Mouse (Mus musculus): Measurements from ENCODE around the gene Olfr1026. TPM values are rescaled to one million over a fixed set of nuclear protein-coding genes. Genes with fewer than 3 reads are reported as not detected.

Gene Olfr1026
- polyA plus RNA-seq (2016; fragmentation: Nextera tagmentation; extraction: Ambion mirVana) = not detected in 2 replicates

DNA sequence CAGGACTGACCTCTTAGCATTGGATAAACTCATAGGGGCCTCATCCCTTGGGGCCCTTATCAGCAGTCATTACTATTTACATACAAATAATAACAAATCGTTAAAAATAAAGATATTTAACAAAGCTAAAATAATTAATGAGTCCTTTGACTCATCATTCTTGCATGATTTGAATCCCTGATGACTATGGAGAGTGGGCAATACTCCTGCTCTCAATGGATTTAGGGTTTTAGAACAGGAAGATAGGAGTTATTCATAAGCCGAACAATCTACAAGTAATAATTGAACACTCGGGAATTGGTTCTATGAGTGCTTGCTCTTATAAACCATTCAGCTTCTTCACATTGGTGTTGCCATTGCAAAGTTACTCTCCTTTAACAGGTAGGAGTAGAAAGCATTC is at the start of gene Olfr1026:
Olfr1026 (plus strand) TSS at position 301 of the 400 bp plus-strand sequence.
- 88% methylated on average over 3 of the region's 3 CpGs for WGBS
- no peak for ATAC-seq (ENCODE audit: low FRiP score)

DNA sequence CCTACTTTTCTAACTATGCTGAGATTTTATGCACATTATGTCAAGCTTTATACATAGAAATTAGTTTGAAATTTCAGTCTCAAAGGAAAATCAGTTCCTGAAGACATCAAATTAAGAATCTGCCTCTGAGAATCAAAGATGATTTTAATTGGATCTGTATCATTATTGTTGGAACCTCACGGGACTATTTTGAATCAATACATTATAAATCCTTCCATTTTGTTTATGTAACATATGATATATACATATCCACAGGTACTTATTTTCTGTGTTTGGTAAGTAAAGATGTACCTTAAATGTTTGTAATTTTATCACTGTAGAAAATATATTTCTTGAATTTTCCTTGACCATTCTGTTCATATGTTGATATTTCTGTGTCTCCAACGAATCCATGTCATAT is 36.0 kb upstream of the Olfr1026 start, which contains the start of gene Olfr1023:
Olfr1023 (plus strand) TSS at position 301 of the 400 bp plus-strand sequence.
- WGBS = 83% methylated on average over 2 of the region's 2 CpGs
- no peak for ATAC-seq (ENCODE audit: low FRiP score)
- Histone ChIP-seq H3K4me1 (no peaks in the 10 kb centered on the region), H3K9ac (no peak within 1 kb of the TSS), H3K27me3 (no peaks in the 10 kb centered on the region), H3K4me3 (no peak within 1 kb of the TSS), H3K27ac (no peak within 1 kb of the TSS), H3K4me2 (replicated peaks) (no peak within 1 kb of the TSS), H3K9me3 (replicated peaks) (no peaks in the 10 kb centered on the region), H3K36me3 (no peaks in the 10 kb centered on the region)

More for the DNA sequence above, at the start of gene Olfr1026:
- Histone ChIP-seq H3K27me3 (no peaks in the 10 kb centered on the region), H3K9me3 (replicated peaks) (no peaks in the 10 kb centered on the region), H3K9ac (no peak within 1 kb of the TSS), H3K4me3 (no peak within 1 kb of the TSS), H3K4me1 (no peaks in the 10 kb centered on the region), H3K36me3 (no peaks in the 10 kb centered on the region), H3K27ac (no peak within 1 kb of the TSS), H3K4me2 (replicated peaks) (no peak within 1 kb of the TSS)

DNA sequence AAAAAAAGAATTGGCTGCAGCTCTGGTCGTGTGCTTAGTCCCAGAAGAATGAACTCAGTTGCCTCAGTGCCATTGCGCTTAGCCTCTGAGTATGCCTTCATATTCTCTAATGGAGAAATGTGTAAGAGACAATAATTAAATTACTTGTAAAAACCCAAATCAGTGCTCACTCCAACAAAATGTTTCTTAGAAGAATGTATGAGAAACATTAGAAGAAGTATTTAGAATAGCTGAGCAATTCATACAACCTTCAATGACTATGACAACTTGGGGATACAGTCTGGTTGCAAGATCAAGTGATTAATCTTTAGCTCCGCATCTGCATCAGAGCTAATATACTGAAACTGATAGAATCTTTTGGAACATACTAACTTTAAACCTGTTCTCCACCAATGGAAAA is 16.4 kb upstream of the Olfr1026 start, which contains the start of gene Olfr1024:
Olfr1024 (minus strand) TSS at position 101 of the 400 bp plus-strand sequence.
- Histone ChIP-seq H3K4me3 (no peak within 1 kb of the TSS), H3K9me3 (replicated peaks) (no peaks in the 10 kb centered on the region), H3K4me1 (no peaks in the 10 kb centered on the region), H3K27me3 (no peaks in the 10 kb centered on the region), H3K9ac (no peak within 1 kb of the TSS), H3K4me2 (replicated peaks) (no peak within 1 kb of the TSS), H3K36me3 (no peaks in the 10 kb centered on the region), H3K27ac (no peak within 1 kb of the TSS)
- whole genome bisulfite sequencing = 82% methylated on average over 3 of the region's 3 CpGs
- no peak for ATAC-seq (ENCODE audit: low FRiP score)

DNA sequence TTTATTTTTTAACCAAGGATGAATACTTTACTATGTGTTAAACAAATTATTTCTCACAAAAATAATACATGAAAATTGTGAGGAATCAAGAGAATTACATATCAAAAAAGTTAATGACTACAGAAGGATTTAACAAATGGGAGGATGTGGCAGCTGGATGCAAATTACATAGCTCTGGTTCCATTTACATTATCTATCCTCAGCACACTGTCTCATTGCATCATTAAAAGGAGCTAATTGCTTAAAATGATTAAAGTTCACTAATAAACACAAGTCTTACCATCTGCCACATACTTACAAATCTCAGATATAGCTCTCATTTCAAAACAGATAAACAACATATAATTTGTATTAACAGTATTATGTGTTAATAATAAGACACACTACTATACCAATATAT is 8.2 kb upstream of the Olfr1026 start:
- H3K9ac ChIP-seq = no peak overlapping the region
- no peak for ATAC-seq (ENCODE audit: low FRiP score)
- H3K27me3 ChIP-seq = no peaks in the 10 kb centered on the region
- no peak overlapping the region for H3K27ac ChIP-seq
- H3K4me2 ChIP-seq (replicated peaks) = no peak overlapping the region
- H3K4me3 ChIP-seq = no peak overlapping the region
- no peaks in the 10 kb centered on the region for H3K9me3 ChIP-seq (replicated peaks)
- H3K4me1 ChIP-seq = no peaks in the 10 kb centered on the region
- no peaks in the 10 kb centered on the region for H3K36me3 ChIP-seq

DNA sequence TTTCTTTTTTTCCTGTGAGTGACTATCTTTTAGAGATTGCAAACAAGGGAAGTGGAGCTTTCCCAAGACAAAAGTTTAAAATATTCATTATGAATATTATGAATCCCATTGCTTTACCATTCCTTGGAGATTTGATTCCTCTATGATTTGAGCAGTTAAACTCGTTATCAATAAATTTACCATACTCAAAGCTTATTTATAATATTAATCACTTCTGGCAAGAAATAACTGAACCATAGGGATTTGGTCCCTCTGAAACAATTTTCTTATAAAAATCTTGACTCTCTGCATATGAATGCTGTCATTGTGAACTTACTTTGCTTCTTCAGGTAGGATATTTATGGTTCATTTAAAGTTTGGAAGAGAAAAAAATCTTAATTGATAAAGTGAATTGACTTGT is 6.5 kb upstream of the Olfr1026 start, which contains the start of gene Olfr1025-ps1:
Olfr1025-ps1 (plus strand) TSS at position 301 of the 400 bp plus-strand sequence.
- H3K27me3 ChIP-seq = no peaks in the 10 kb centered on the region
- 74% methylated on average over 1 of the region's 1 CpGs for WGBS

DNA sequence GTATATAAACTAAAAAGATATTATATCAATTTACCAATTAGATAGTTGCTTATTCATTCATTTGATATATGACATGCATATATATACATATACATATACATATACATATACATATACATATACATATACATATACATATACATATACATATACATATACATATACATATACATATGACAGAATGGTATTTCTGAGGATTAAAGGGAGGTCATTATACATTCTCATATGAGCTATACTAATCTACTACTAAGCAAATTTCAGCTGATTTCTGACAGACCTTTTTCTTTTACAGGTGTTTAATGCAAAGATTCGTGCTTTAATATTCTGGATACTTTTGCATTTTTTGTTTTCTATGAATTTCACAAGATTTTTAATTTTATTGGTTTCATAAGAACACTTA is 28.8 kb downstream of the Olfr1026 start, which contains the start of gene Olfr1028:
Olfr1028 (plus strand) TSS at position 301 of the 400 bp plus-strand sequence.
- no peaks in the 10 kb centered on the region for H3K9me3 ChIP-seq (replicated peaks)
- H3K36me3 ChIP-seq = no peaks in the 10 kb centered on the region
- no peak within 1 kb of the TSS for H3K4me3 ChIP-seq
- H3K27me3 ChIP-seq = no peaks in the 10 kb centered on the region
- H3K4me2 ChIP-seq (replicated peaks) = no peak within 1 kb of the TSS
- no peaks in the 10 kb centered on the region for H3K4me1 ChIP-seq
- 86% methylated on average over 1 of the region's 1 CpGs for WGBS
- no peak within 1 kb of the TSS for H3K27ac ChIP-seq
- no peak for ATAC-seq (ENCODE audit: low FRiP score)
- no peak within 1 kb of the TSS for H3K9ac ChIP-seq

More for the DNA sequence above, 6.5 kb upstream of the Olfr1026 start, which contains the start of gene Olfr1025-ps1:
- H3K36me3 ChIP-seq = no peaks in the 10 kb centered on the region
- no peak within 1 kb of the TSS for H3K27ac ChIP-seq
- no peak for ATAC-seq (ENCODE audit: low FRiP score)
- H3K4me3 ChIP-seq = no peak within 1 kb of the TSS
- H3K4me1 ChIP-seq = no peaks in the 10 kb centered on the region
- H3K9ac ChIP-seq = no peak within 1 kb of the TSS
- H3K9me3 ChIP-seq (replicated peaks) = no peaks in the 10 kb centered on the region
- H3K4me2 ChIP-seq (replicated peaks) = no peak within 1 kb of the TSS

DNA sequence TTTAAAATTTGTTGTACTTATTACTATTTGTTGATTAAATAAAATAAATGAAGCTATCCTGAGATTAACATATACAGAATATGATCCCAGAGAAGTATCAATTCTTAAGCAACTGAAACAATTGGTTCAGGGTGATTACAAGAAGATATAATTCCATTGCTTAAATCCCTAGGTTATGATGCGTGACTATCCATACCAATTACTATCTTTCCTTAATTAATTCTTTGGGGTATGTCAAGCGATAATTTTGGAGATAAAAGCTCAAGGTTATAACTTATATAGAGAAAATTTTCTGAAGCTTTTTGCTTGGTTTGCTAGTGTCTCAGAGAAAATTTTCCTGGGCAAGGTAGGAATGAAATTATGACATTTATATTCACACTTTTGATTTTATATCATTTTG is 52.2 kb downstream of the Olfr1026 start, which contains the start of gene Olfr1029:
Olfr1029 (plus strand) TSS at position 301 of the 400 bp plus-strand sequence.
- no peak for ATAC-seq (ENCODE audit: low FRiP score)
- H3K36me3 ChIP-seq = no peaks in the 10 kb centered on the region
- H3K4me3 ChIP-seq = no peak within 1 kb of the TSS
- no peak within 1 kb of the TSS for H3K27ac ChIP-seq
- no peaks in the 10 kb centered on the region for H3K27me3 ChIP-seq
- 94% methylated on average over 2 of the region's 2 CpGs for WGBS
- H3K9ac ChIP-seq = no peak within 1 kb of the TSS
- H3K4me2 ChIP-seq (replicated peaks) = no peak within 1 kb of the TSS
- H3K9me3 ChIP-seq (replicated peaks) = no peaks in the 10 kb centered on the region
- H3K4me1 ChIP-seq = no peaks in the 10 kb centered on the region

Other genes with a start within 250 kb of the Olfr1026 start
- gene Olfr1006, start 242.8 kb upstream of the Olfr1026 start, polyA plus RNA-seq (2016; fragmentation: Nextera tagmentation; extraction: Ambion mirVana) = not detected in 2 replicates
- not detected in 2 replicates for gene Olfr1008, start 232.1 kb upstream of the Olfr1026 start, polyA plus RNA-seq (2016; fragmentation: Nextera tagmentation; extraction: Ambion mirVana)
- gene Olfr1009, start 206.1 kb upstream of the Olfr1026 start, polyA plus RNA-seq (2016; fragmentation: Nextera tagmentation; extraction: Ambion mirVana) = not detected in 2 replicates
- gene Olfr1012, start 158.8 kb upstream of the Olfr1026 start, polyA plus RNA-seq (2016; fragmentation: Nextera tagmentation; extraction: Ambion mirVana) = not detected in 2 replicates
- gene Olfr1013, start 154.5 kb upstream of the Olfr1026 start, polyA plus RNA-seq (2016; fragmentation: Nextera tagmentation; extraction: Ambion mirVana) = not detected in 2 replicates
- gene Olfr1014, start 148.8 kb upstream of the Olfr1026 start, polyA plus RNA-seq (2016; fragmentation: Nextera tagmentation; extraction: Ambion mirVana) = not detected in 2 replicates
- not detected in 2 replicates for gene Olfr1015, start 139.5 kb upstream of the Olfr1026 start, polyA plus RNA-seq (2016; fragmentation: Nextera tagmentation; extraction: Ambion mirVana)
- gene Olfr1016, start 119.0 kb upstream of the Olfr1026 start, polyA plus RNA-seq (2016; fragmentation: Nextera tagmentation; extraction: Ambion mirVana) = not detected in 2 replicates
- not detected in 2 replicates for gene Olfr1018, start 103.1 kb upstream of the Olfr1026 start, polyA plus RNA-seq (2016; fragmentation: Nextera tagmentation; extraction: Ambion mirVana)
- not detected in 2 replicates for gene Olfr1019, start 76.1 kb upstream of the Olfr1026 start, polyA plus RNA-seq (2016; fragmentation: Nextera tagmentation; extraction: Ambion mirVana)
- not detected in 2 replicates for gene Olfr1020, start 74.5 kb upstream of the Olfr1026 start, polyA plus RNA-seq (2016; fragmentation: Nextera tagmentation; extraction: Ambion mirVana)
- gene Olfr1022, start 53.0 kb upstream of the Olfr1026 start, polyA plus RNA-seq (2016; fragmentation: Nextera tagmentation; extraction: Ambion mirVana) = not detected in 2 replicates
- not detected in 2 replicates for gene Olfr1023, start 35.9 kb upstream of the Olfr1026 start, polyA plus RNA-seq (2016; fragmentation: Nextera tagmentation; extraction: Ambion mirVana)
- gene Olfr1024, start 16.5 kb upstream of the Olfr1026 start, polyA plus RNA-seq (2016; fragmentation: Nextera tagmentation; extraction: Ambion mirVana) = not detected in 2 replicates
- not detected in 2 replicates for gene Olfr1025-ps1, start 6.4 kb upstream of the Olfr1026 start, polyA plus RNA-seq (2016; fragmentation: Nextera tagmentation; extraction: Ambion mirVana)
- gene Olfr1028, start 28.9 kb downstream of the Olfr1026 start, polyA plus RNA-seq (2016; fragmentation: Nextera tagmentation; extraction: Ambion mirVana) = not detected in 2 replicates
- gene Olfr1029, start 52.3 kb downstream of the Olfr1026 start, polyA plus RNA-seq (2016; fragmentation: Nextera tagmentation; extraction: Ambion mirVana) = not detected in 2 replicates
- not detected in 2 replicates for gene Olfr1030, start 57.7 kb downstream of the Olfr1026 start, polyA plus RNA-seq (2016; fragmentation: Nextera tagmentation; extraction: Ambion mirVana)
- not detected in 2 replicates for gene Olfr1031, start 68.7 kb downstream of the Olfr1026 start, polyA plus RNA-seq (2016; fragmentation: Nextera tagmentation; extraction: Ambion mirVana)
- gene Olfr1032, start 84.0 kb downstream of the Olfr1026 start, polyA plus RNA-seq (2016; fragmentation: Nextera tagmentation; extraction: Ambion mirVana) = not detected in 2 replicates
- not detected in 2 replicates for gene Olfr1033, start 99.1 kb downstream of the Olfr1026 start, polyA plus RNA-seq (2016; fragmentation: Nextera tagmentation; extraction: Ambion mirVana)
- not detected in 2 replicates for gene Olfr1034, start 124.3 kb downstream of the Olfr1026 start, polyA plus RNA-seq (2016; fragmentation: Nextera tagmentation; extraction: Ambion mirVana)
- gene Olfr1036, start 152.4 kb downstream of the Olfr1026 start, polyA plus RNA-seq (2016; fragmentation: Nextera tagmentation; extraction: Ambion mirVana) = not detected in 2 replicates
- not detected in 2 replicates for gene Olfr1037, start 165.8 kb downstream of the Olfr1026 start, polyA plus RNA-seq (2016; fragmentation: Nextera tagmentation; extraction: Ambion mirVana)
- gene Olfr1039, start 214.4 kb downstream of the Olfr1026 start, polyA plus RNA-seq (2016; fragmentation: Nextera tagmentation; extraction: Ambion mirVana) = not detected in 2 replicates
- not detected in 2 replicates for gene Olfr1040, start 225.2 kb downstream of the Olfr1026 start, polyA plus RNA-seq (2016; fragmentation: Nextera tagmentation; extraction: Ambion mirVana)
- not detected in 2 replicates for gene Olfr1042, start 240.3 kb downstream of the Olfr1026 start, polyA plus RNA-seq (2016; fragmentation: Nextera tagmentation; extraction: Ambion mirVana)
- not detected in 2 replicates for gene Olfr1043, start 246.0 kb downstream of the Olfr1026 start, polyA plus RNA-seq (2016; fragmentation: Nextera tagmentation; extraction: Ambion mirVana)